Mouse (Mus musculus) cerebellum, adult 11-12 months (tissue): ENCODE results near the gene Bckdk.
A peak's percentile ranks its signal among the peaks of the same experiment; 100 is the strongest.

Experiments used
- DNase-seq: peaks from one replicate; pipeline ENCODE4 v3.0.0; 2022

The Bckdk gene

GRCm38 (mm10) chr7:127896384-127896783, 7.5 kb upstream of the Bckdk start:
- DNase-seq = peak; percentile 69

GRCm38 (mm10) chr7:127897542-127897941, 6.3 kb upstream of the Bckdk start:
- DNase-seq = no peak

GRCm38 (mm10) chr7:127898179-127898956, 5.5 kb upstream of the Bckdk start:
- no peak for DNase-seq

- no peak for DNase-seq
These were observed 3.9 kb upstream of the Bckdk start for GRCm38 (mm10) chr7:127899997-127900396.

- DNase-seq = no peak
These were observed 2.1 kb upstream of the Bckdk start for GRCm38 (mm10) chr7:127901772-127902171.

GRCm38 (mm10) chr7:127907939-127908338, 4.1 kb downstream of the Bckdk start:
- no peak for DNase-seq

GRCm38 (mm10) chr7:127908656-127909055, 4.8 kb downstream of the Bckdk start:
- DNase-seq = no peak

GRCm38 (mm10) chr7:127912190-127912871, 8.4 kb downstream of the Bckdk start, which contains the start of gene Kat8:
Kat8 (plus strand) TSS chr7:127912516.
- peak; percentile 86 for DNase-seq

GRCm38 (mm10) chr7:127912938-127913337, 9.1 kb downstream of the Bckdk start:
- no peak for DNase-seq

- DNase-seq = no peak
These were observed 11.4 kb downstream of the Bckdk start for GRCm38 (mm10) chr7:127915293-127915692.

GRCm38 (mm10) chr7:127918203-127918602, 14.3 kb downstream of the Bckdk start:
- no peak for DNase-seq

GRCm38 (mm10) chr7:127919290-127919689, 15.4 kb downstream of the Bckdk start:
- no peak for DNase-seq

- no peak for DNase-seq
These were observed 17.6 kb downstream of the Bckdk start for GRCm38 (mm10) chr7:127921516-127921915.

- no peak for DNase-seq
These were observed 18.8 kb downstream of the Bckdk start for GRCm38 (mm10) chr7:127922451-127923275.

GRCm38 (mm10) chr7:127923714-127924113, 19.8 kb downstream of the Bckdk start:
- DNase-seq = no peak

GRCm38 (mm10) chr7:127925252-127925651, 21.4 kb downstream of the Bckdk start:
- no peak for DNase-seq

- no peak for DNase-seq
These were observed 22.2 kb downstream of the Bckdk start for GRCm38 (mm10) chr7:127926066-127926465.

- no peak for DNase-seq
These were observed 23.0 kb downstream of the Bckdk start for GRCm38 (mm10) chr7:127926846-127927245.

- peak; percentile 17 for DNase-seq
These were observed 23.8 kb downstream of the Bckdk start for GRCm38 (mm10) chr7:127927726-127928125.

- peak; percentile 48 for DNase-seq
These were observed 24.7 kb downstream of the Bckdk start for GRCm38 (mm10) chr7:127928596-127928995.

- peak; percentile 12 for DNase-seq
These were observed 26.0 kb downstream of the Bckdk start, which contains the start of gene Prss8 for GRCm38 (mm10) chr7:127929923-127930322. Prss8 (minus strand) TSS chr7:127930104.

GRCm38 (mm10) chr7:127930636-127931035, 26.8 kb downstream of the Bckdk start:
- peak; percentile 4 for DNase-seq
